Mouse (Mus musculus) ovary, adult 2 months (tissue): Measurements from ENCODE around the gene Scgb1c1. TPM values are rescaled to one million over a fixed set of nuclear protein-coding genes. Genes with fewer than 3 reads are reported as not detected.

ENCODE experiments used
- polyA plus RNA-seq: library from polyadenylated mRNA; depleted of rRNA; stranded (reverse); fragments of >200 nt; gene quantifications from 2 replicates; pipeline ENCODE4 v1.2.3, GENCODE M21; 2012; rRNA removed

Gene Scgb1c1
- 5.0 and 5.1 TPM in 2 replicates for polyA plus RNA-seq

DNA sequence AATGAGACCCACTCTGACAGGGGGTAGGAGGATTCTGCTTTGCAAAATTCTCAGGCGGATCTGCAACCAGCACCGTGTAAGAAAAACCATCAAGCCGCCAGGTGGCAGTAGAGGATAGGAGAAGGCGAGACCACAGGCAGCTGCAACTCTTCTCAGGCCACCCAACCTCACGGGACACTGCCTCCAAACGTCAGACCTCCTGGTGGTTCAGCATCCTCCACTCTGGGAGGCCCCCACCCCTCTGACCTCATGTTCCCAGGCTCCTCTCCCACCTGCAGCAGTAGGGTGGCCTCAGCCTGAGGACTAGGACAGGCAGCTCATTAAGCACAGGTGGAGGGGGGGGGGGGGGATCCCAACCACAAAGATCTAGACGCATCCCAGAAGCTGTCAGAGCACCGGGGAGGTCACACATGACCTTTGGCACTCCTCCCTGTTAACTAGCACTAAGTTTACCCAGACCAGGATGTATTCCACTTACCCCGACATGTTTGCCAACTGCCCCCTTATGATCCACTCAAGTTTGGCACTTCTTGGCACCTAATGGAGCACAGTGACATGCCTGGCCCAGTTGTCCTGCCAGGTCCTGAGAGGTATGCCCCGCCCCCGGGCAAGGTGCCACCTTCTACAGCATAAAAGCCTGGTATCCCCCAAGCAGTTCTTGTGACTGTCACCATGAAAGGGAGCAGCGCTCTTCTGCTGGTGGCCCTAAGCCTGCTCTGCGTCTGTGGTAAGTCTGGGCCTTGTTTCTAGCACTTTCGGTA lies at the start of gene Scgb1c1:
TSS of gene Scgb1c1 (plus strand) at position 643 of the 761 bp plus-strand sequence.

DNA sequence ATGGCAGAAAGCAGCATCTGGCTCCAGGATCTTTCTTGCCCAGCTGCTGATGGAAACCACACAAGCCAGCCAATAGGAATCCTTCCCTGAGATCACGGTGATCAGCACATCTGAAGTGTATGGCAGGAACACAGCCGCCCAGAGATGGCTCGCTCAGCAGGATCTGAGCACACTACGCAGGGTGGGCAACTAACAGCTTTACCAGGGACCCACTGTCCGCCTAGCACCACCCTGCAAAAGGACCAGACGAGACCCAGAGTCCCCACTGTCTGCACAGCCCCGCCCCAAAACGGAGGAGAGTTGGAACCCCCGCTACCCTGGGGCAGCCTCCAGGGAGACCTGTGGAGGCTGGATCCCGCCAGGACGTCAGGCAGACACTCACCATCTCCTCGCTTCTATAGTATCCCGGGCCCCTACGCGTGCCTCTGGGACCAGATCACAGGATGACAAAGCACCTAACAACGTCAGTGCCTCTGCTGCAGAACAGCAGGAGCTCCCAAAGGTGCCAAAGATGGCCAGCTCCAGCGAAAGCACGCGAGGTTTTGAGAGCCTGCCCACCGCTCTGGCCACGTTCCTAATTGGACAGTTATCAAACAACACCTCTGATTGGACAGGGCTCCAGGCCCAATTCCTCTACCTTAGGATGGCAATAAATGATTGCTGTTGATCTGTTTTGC lies 23.6 kb upstream of the Scgb1c1 start, which contains the start of gene Zfp941:
TSS of gene Zfp941 (minus strand) at position 526 of the 677 bp plus-strand sequence.

DNA sequence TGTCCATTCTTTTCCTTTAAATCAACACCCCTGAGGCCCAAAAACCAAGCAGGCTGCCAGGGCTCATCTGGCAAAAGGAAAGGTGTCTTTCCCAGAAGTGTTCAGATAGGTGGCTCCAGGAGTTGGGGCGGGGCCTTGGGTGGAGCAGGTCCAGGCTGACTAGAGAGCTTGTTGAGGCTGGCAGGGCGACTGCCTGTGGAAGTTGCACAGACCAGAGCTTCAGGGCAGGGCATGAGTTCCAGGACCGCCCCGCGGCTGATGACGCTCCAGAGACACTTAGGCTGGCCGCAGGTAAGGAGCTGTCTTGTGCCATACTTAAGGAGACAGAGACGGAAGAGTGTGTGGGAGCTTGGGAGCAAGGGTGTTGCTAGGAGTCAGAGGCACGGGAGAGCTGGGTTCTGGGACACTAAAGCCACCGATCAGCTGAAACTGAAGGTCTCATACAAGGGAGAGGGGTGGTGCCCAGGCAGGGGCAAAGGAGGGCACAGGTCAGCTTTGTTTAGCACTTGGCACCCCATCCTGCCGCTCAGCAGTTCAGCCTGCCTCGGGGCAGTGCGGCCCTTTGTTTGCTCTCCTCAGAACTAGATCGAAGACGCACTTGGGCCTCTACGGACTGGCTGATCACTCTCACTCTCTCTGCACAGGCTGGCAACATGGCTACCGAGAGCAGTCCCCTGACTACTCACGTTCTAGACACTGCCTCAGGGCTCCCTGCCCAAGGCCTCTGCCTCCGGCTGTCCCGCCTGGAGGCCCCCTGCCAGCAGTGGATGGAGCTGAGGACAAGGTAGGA lies 10.2 kb upstream of the Scgb1c1 start, which contains the start of gene Urah:
TSS of gene Urah (plus strand) at position 51 of the 790 bp plus-strand sequence.

DNA sequence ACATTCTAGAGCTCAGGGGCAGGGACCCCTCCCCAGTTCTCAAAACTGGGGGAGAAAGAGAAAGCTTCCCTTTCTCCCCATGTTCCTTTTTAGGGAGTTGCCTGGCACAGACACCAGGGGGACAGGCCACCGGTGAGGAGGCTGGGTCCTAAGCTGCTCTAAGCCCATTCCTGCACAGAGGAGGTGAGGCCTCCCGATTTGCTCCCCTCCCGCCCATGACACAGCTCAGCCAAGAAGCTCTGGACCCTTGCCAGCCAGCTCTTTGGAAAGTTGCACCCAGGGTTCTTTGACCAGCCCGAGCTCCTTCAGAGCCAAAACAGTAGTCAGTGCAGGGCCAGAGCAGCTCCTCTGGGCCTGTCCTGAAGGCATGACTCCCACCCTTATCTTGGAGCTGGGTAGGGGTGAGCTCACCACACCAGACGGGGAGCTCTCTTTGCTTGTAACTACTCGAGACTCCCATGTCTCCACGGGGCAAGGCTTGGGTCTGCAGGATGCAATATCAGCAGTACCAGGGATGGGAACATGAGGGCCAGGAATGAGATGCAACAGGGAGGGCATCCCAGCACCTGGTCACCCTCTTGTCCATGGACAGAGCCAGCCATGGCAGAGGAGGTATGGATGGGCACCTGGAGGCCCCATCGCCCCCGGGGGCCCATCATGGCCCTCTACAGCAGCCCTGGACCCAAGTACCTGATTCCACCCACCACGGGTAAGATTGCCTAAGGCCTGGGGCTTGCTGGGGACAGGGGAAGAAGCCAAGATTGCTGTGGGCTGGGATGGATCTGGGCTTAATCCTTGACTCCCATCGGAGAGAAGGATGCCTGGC lies 2.6 kb downstream of the Scgb1c1 start, which contains the start of gene Odf3:
TSS of gene Odf3 (plus strand) at position 51 of the 826 bp plus-strand sequence.

DNA sequence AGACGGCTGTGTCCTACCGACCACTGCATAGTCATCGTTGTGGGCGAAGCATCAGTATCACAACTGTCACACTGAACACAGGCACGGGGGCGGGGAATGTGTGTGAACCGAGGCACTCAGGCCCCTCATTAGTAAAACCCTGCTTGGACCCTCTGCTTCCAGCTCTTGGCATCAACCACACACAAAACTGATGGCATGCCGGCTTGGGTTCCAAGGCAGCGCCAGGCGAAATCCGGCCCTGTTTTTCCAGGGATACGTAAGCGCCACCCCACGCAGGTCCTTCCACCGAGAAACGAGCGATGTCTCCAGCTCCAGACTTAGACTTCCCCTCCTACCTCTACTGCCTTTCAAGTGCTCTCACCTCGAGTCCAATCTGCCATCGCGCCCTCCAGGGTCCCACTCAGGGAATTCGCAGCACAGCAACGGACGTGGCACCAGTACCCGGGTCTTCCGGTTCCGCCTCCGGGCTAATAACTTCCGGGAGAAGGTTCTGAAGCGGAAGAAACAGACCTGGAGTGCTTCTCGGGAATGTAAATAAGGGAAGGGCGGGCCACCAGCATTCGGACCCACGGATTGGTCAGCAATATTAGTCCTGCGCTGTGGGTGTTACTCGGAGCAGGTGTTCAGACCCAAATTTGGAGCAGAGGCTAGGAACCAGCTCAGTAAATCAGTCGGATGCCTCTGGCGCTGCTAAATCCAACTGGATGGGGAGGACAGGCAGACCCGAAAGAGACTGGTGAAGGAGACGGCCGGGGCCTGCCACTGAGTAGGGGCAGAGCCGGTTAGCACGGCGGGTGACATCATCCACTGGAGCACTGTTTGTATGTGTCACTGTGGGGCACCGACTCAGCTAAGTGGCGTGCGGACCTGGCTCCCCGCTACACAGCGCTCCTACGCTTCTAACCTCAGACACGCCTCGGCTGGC lies 10.8 kb downstream of the Scgb1c1 start, which contains the start of gene Gm45785:
TSS of gene Gm45785 (minus strand) at position 472 of the 925 bp plus-strand sequence.

DNA sequence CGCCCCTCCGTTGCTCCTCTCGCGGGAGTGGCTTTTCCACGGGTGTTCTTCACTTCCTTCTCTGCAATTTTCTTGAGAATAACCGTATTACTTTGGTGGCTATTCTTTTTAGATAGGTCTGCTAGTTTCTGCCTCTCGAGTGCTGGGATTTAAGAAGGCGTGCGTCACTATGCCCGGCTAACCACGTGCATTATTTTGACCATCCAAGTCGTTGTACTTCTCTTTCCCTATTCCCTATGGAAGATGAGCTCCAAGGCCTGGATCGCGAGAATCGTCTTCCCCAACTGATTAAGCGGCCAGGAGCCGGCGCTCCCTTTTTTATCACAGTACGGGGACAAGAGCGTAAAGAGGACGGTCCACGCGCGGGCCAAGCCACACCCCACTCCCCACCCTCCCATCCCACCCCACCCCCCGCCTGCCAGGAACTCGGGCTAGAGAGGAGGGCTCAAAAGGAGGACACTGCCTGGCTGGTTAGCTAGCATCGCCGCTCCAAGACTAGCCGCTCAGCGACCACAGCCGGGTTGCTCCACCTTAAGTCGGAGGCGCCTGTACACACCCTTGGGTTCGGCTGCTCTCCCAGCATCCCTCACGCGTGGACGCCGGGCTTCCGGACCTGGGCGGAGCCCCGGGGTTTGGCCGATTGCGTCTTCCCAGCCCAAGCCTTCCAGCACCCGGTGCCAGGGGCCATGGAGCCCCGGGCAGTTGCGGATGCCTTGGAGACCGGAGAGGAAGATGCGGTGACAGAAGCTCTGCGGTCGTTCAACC lies 11.6 kb downstream of the Scgb1c1 start, which contains the start of gene Ric8a:
TSS of gene Ric8a (plus strand) at position 173 of the 765 bp plus-strand sequence.

GRCm38 (mm10) chr7:140857550-140858505 lies 12.5 kb downstream of the Scgb1c1 start, which contains the start of gene Bet1l:
TSS of gene Bet1l (minus strand) at chr7:140857577.

GRCm38 (mm10) chr7:140881696-140882468 lies 36.5 kb downstream of the Scgb1c1 start, which contains the start of the genes Psmd13 and Sirt3:
TSS of gene Psmd13 (plus strand) at chr7:140881968.
TSS of gene Sirt3 (minus strand) at chr7:140882309.

Other genes with a start within 250 kb of the Scgb1c1 start
- gene Olfr46, start 244.3 kb upstream of the Scgb1c1 start, polyA plus RNA-seq, result not detected in 2 replicates
- gene Olfr61, start 216.6 kb upstream of the Scgb1c1 start, polyA plus RNA-seq, result not detected in 2 replicates
- gene Olfr53, start 199.1 kb upstream of the Scgb1c1 start, polyA plus RNA-seq, result not detected in 2 replicates
- not detected in 2 replicates for gene Olfr539, start 185.6 kb upstream of the Scgb1c1 start, polyA plus RNA-seq
- not detected in 2 replicates for gene Olfr45, start 163.6 kb upstream of the Scgb1c1 start, polyA plus RNA-seq
- not detected in 2 replicates for gene Olfr541, start 148.3 kb upstream of the Scgb1c1 start, polyA plus RNA-seq
- gene Cyp2e1, start 81.8 kb upstream of the Scgb1c1 start, polyA plus RNA-seq, result 8.3 and 9.5 TPM in 2 replicates
- gene Syce1, start 57.7 kb upstream of the Scgb1c1 start, polyA plus RNA-seq, result 0.14 and 0.26 TPM in 2 replicates
- 0.12 and 0.23 TPM in 2 replicates for gene Zfp941, start 23.4 kb upstream of the Scgb1c1 start, polyA plus RNA-seq
- 22.0 and 24.3 TPM in 2 replicates for gene Urah, start 10.5 kb upstream of the Scgb1c1 start, polyA plus RNA-seq
- 0.28 and 0.41 TPM in 2 replicates for gene Odf3, start 2.3 kb downstream of the Scgb1c1 start, polyA plus RNA-seq
- not detected in 2 replicates for gene Gm45785, start 10.8 kb downstream of the Scgb1c1 start, polyA plus RNA-seq
- 136 and 146 TPM in 2 replicates for gene Ric8a, start 11.4 kb downstream of the Scgb1c1 start, polyA plus RNA-seq
- 27.1 and 32.9 TPM in 2 replicates for gene Bet1l, start 12.0 kb downstream of the Scgb1c1 start, polyA plus RNA-seq
- gene Psmd13, start 36.4 kb downstream of the Scgb1c1 start, polyA plus RNA-seq, result 62.6 and 66.1 TPM in 2 replicates
- gene Sirt3, start 36.8 kb downstream of the Scgb1c1 start, polyA plus RNA-seq, result 31.6 and 44.1 TPM in 2 replicates
- 4.1 and 5.5 TPM in 2 replicates for gene Cox8b, start 54.9 kb downstream of the Scgb1c1 start, polyA plus RNA-seq
- gene Nlrp6, start 75.4 kb downstream of the Scgb1c1 start, polyA plus RNA-seq, result 1.4 and 1.6 TPM in 2 replicates
- 61.1 and 72.6 TPM in 2 replicates for gene Pgghg, start 95.8 kb downstream of the Scgb1c1 start, polyA plus RNA-seq
- gene Ifitm5, start 104.7 kb downstream of the Scgb1c1 start, polyA plus RNA-seq, result 2.4 and 4.1 TPM in 2 replicates
- 0.60 TPM in 1 of 2 replicates, not detected in the other for gene Gm45717, start 110.4 kb downstream of the Scgb1c1 start, polyA plus RNA-seq
- gene Ifitm2, start 110.4 kb downstream of the Scgb1c1 start, polyA plus RNA-seq, result 1,395 and 2,043 TPM in 2 replicates
- 658 and 1,418 TPM in 2 replicates for gene Ifitm1, start 121.7 kb downstream of the Scgb1c1 start, polyA plus RNA-seq
- 378 and 768 TPM in 2 replicates for gene Ifitm3, start 165.2 kb downstream of the Scgb1c1 start, polyA plus RNA-seq
- 5.8 and 9.8 TPM in 2 replicates for gene Ifitm6, start 172.4 kb downstream of the Scgb1c1 start, polyA plus RNA-seq
- gene Gm17387, start 183.6 kb downstream of the Scgb1c1 start, polyA plus RNA-seq, result not detected in 2 replicates
- 3.2 and 3.5 TPM in 2 replicates for gene B4galnt4, start 215.6 kb downstream of the Scgb1c1 start, polyA plus RNA-seq
- gene Pkp3, start 232.7 kb downstream of the Scgb1c1 start, polyA plus RNA-seq, result 13.5 and 14.9 TPM in 2 replicates